Mouse (Mus musculus): ENCODE measurements at regions not wholly inside any gene's neighbourhood (a gene's known extent, or its start where the extent isn't known, plus 50 kb on each side); places are given as distances from the start of the nearest gene placed in this dataset.

DNA sequence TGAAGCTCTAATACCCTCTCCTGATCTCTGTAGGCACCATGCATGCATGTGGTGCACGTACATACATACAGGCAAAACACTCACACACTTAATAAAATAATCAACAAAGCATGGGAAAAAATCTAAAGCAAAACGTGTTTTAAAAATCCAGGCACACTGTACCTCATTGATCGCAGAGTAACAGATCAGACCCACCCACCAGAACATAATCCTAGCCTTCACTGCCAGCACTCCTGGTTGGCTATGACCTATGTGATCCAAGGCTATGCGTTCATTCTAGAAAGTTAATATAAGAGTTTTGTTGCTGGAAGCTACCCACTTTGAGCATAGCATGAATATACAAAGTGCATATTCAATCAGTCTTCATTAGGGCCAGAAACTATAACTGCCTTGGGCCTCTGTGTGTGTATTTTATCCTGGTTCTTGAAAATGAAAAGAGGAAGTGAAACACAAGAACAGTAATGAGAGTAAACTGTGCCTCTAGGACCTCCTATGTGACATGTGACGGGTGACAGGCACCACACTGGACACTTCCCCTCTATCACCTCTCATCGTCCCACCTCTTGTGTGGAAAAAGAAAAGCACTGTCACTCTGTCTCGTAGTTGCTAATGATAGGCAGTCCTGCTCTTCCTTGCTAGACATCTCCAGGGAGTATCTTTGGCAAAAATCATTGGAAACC lies 297.9 kb downstream of the Ipo11 start:
- H3K27ac ChIP-seq (ENCODE audit: insufficient read depth, low read depth, low read length, poor library complexity, severe bottlenecking): no peak overlapping the region
- H3K9me3 ChIP-seq (ENCODE audit: control insufficient read depth, insufficient read depth, low read depth, low read length): no peaks in the 10 kb centered on the region
- H3K36me3 ChIP-seq (ENCODE audit: control insufficient read depth, insufficient read depth, low read length, poor library complexity, severe bottlenecking): no peaks in the 10 kb centered on the region
- no peak overlapping the region for H3K9ac ChIP-seq (ENCODE audit: insufficient read depth, low read depth, low read length, poor library complexity, severe bottlenecking)
- DNase-seq (ENCODE audit: low read depth, low spot score): no peak
- in situ Hi-C loops (cut with MboI; ENCODE audit: low sequenced_read_pairs in 2 of 2, unreplicated experiment in 2 of 2): no loop called here
- H3K4me3 ChIP-seq (ENCODE audit: insufficient read depth in 1 of 2, low read depth in 1 of 2, low read length in 2 of 2, poor library complexity in 1 of 2, severe bottlenecking in 1 of 2): no peak overlapping the region
- TF ChIP-seq CHD2 (IDR thresholded peaks at IDR 0.05; ENCODE audit: low read depth, low read length) (no peak), ZC3H11A (IDR thresholded peaks at IDR 0.05; ENCODE audit: borderline replicate concordance, low read depth, low read length) (no peak), HCFC1 (IDR thresholded peaks at IDR 0.05; ENCODE audit: borderline replicate concordance, insufficient read depth, low read length) (no peak), ZNF384 (IDR thresholded peaks at IDR 0.05; ENCODE audit: low read depth, low read length) (no peak), MAFK (IDR thresholded peaks at IDR 0.05; ENCODE audit: insufficient read depth, low read depth, low read length) (no peak)
- H3K4me1 ChIP-seq (ENCODE audit: control insufficient read depth in 2 of 2, insufficient read depth in 2 of 2, low read length in 2 of 2, poor library complexity in 1 of 2): no peaks in the 10 kb centered on the region

DNA sequence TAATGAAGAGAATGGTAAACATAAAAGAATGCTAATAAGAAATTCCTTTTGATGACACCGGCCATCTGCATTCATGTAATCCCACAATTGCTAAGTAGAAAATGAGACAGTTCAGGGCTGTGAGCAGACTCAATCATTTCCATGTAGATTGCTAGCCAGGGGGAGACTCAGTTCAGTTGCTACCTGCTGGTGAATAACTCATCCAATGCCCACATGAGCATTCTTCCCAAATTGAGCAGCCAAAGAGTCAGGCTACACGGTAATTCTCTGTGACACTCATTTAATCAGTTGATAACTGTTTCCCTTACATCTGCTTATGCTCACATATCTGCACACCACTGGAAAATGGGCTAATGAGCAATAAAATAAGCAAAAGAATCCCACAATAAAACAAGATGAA lies 345.0 kb downstream of the Ipo11 start:
- no peak overlapping the region for H3K4me3 ChIP-seq (ENCODE audit: insufficient read depth in 1 of 2, low read depth in 1 of 2, low read length in 2 of 2, poor library complexity in 1 of 2, severe bottlenecking in 1 of 2)
- in situ Hi-C loops (cut with MboI; ENCODE audit: low sequenced_read_pairs in 2 of 2, unreplicated experiment in 2 of 2): no loop called here
- DNase-seq (ENCODE audit: low read depth, low spot score): no peak
- H3K9ac ChIP-seq (ENCODE audit: insufficient read depth, low read depth, low read length, poor library complexity, severe bottlenecking): no peak overlapping the region
- no peaks in the 10 kb centered on the region for H3K9me3 ChIP-seq (ENCODE audit: control insufficient read depth, insufficient read depth, low read depth, low read length)
- no peak for TF ChIP-seq HCFC1 (IDR thresholded peaks at IDR 0.05; ENCODE audit: borderline replicate concordance, insufficient read depth, low read length)
- no peak for TF ChIP-seq CHD2 (IDR thresholded peaks at IDR 0.05; ENCODE audit: low read depth, low read length)
- no peak for TF ChIP-seq ZNF384 (IDR thresholded peaks at IDR 0.05; ENCODE audit: low read depth, low read length)
- TF ChIP-seq MAFK (IDR thresholded peaks at IDR 0.05; ENCODE audit: insufficient read depth, low read depth, low read length): no peak
- no peak for TF ChIP-seq ZC3H11A (IDR thresholded peaks at IDR 0.05; ENCODE audit: borderline replicate concordance, low read depth, low read length)
- no peaks in the 10 kb centered on the region for H3K36me3 ChIP-seq (ENCODE audit: control insufficient read depth, insufficient read depth, low read length, poor library complexity, severe bottlenecking)
- H3K27ac ChIP-seq (ENCODE audit: insufficient read depth, low read depth, low read length, poor library complexity, severe bottlenecking): no peak overlapping the region
- no peaks in the 10 kb centered on the region for H3K4me1 ChIP-seq (ENCODE audit: control insufficient read depth in 2 of 2, insufficient read depth in 2 of 2, low read length in 2 of 2, poor library complexity in 1 of 2)

DNA sequence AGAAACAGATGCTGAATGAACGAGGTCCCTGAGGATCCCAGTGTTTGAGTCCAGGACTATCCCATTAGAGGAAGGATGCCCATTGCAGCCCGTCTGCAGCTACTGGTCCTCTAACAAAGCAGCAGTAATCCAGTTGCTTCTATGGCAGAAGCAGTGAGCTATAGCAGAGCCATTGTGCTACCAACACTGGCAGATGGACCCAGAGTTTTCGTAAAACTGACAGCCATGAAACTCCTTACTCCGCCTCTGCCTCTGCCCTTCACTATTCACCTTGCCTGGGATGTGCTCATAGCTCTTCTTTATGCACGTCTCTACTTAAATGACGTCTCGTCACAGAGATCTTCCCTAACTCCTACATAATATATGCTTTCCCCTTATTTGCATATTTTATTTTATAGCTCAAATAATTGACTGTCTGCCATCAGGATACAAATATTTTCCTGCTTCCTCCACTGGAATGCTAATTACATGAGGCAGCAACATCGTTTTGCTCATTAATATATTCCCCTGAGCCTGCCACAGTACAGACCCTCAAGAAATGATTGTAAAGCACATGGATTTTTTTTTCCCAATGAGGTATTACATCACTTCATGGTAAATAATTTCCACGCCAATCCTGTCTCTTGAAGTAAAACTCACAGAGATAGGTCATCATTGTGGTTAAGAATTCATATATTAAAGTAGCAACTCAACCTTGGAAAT lies 368.9 kb downstream of the Ipo11 start:
- DNase-seq (ENCODE audit: low read depth, low spot score): no peak
- no peaks in the 10 kb centered on the region for H3K9me3 ChIP-seq (ENCODE audit: control insufficient read depth, insufficient read depth, low read depth, low read length)
- no peak for TF ChIP-seq HCFC1 (IDR thresholded peaks at IDR 0.05; ENCODE audit: borderline replicate concordance, insufficient read depth, low read length)
- TF ChIP-seq ZC3H11A (IDR thresholded peaks at IDR 0.05; ENCODE audit: borderline replicate concordance, low read depth, low read length): no peak
- no peak for TF ChIP-seq MAFK (IDR thresholded peaks at IDR 0.05; ENCODE audit: insufficient read depth, low read depth, low read length)
- no peak for TF ChIP-seq ZNF384 (IDR thresholded peaks at IDR 0.05; ENCODE audit: low read depth, low read length)
- no peak for TF ChIP-seq CHD2 (IDR thresholded peaks at IDR 0.05; ENCODE audit: low read depth, low read length)
- H3K27ac ChIP-seq (ENCODE audit: insufficient read depth, low read depth, low read length, poor library complexity, severe bottlenecking): no peak overlapping the region
- H3K4me1 ChIP-seq (ENCODE audit: control insufficient read depth in 2 of 2, insufficient read depth in 2 of 2, low read length in 2 of 2, poor library complexity in 1 of 2): no peaks in the 10 kb centered on the region
- in situ Hi-C loops (cut with MboI; ENCODE audit: low sequenced_read_pairs in 2 of 2, unreplicated experiment in 2 of 2): no loop called here
- H3K9ac ChIP-seq (ENCODE audit: insufficient read depth, low read depth, low read length, poor library complexity, severe bottlenecking): no peak overlapping the region
- no peaks in the 10 kb centered on the region for H3K36me3 ChIP-seq (ENCODE audit: control insufficient read depth, insufficient read depth, low read length, poor library complexity, severe bottlenecking)
- no peak overlapping the region for H3K4me3 ChIP-seq (ENCODE audit: insufficient read depth in 1 of 2, low read depth in 1 of 2, low read length in 2 of 2, poor library complexity in 1 of 2, severe bottlenecking in 1 of 2)

DNA sequence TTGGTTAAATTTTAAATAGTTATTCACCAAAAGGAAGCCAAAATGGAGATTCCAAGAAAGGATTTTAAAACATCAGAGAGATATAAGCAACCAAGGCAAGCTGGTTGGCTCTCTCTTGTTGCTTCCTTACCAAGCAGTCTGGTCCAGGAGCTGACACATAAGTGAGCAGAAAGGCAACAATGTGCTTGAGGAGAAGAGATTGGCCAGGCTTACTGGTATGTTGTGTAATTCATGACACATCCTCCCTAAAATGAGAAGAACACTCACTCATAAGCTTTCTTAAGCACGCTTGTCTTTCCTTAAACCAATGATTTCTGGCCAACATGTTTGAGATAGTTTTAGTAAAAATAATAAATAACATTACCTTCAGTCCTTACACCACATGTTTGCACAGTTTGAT lies 374.2 kb downstream of the Ipo11 start:
- no peak overlapping the region for H3K9ac ChIP-seq (ENCODE audit: insufficient read depth, low read depth, low read length, poor library complexity, severe bottlenecking)

More for the DNA sequence above, 374.2 kb downstream of the Ipo11 start:
- no peaks in the 10 kb centered on the region for H3K9me3 ChIP-seq (ENCODE audit: control insufficient read depth, insufficient read depth, low read depth, low read length)
- H3K36me3 ChIP-seq (ENCODE audit: control insufficient read depth, insufficient read depth, low read length, poor library complexity, severe bottlenecking): no peaks in the 10 kb centered on the region
- in situ Hi-C loops (cut with MboI; ENCODE audit: low sequenced_read_pairs in 2 of 2, unreplicated experiment in 2 of 2): no loop called here
- no peak overlapping the region for H3K27ac ChIP-seq (ENCODE audit: insufficient read depth, low read depth, low read length, poor library complexity, severe bottlenecking)
- H3K4me1 ChIP-seq (ENCODE audit: control insufficient read depth in 2 of 2, insufficient read depth in 2 of 2, low read length in 2 of 2, poor library complexity in 1 of 2): no peaks in the 10 kb centered on the region
- H3K4me3 ChIP-seq (ENCODE audit: insufficient read depth in 1 of 2, low read depth in 1 of 2, low read length in 2 of 2, poor library complexity in 1 of 2, severe bottlenecking in 1 of 2): no peak overlapping the region
- no peak for TF ChIP-seq ZNF384 (IDR thresholded peaks at IDR 0.05; ENCODE audit: low read depth, low read length)
- no peak for TF ChIP-seq MAFK (IDR thresholded peaks at IDR 0.05; ENCODE audit: insufficient read depth, low read depth, low read length)
- TF ChIP-seq ZC3H11A (IDR thresholded peaks at IDR 0.05; ENCODE audit: borderline replicate concordance, low read depth, low read length): no peak
- no peak for TF ChIP-seq CHD2 (IDR thresholded peaks at IDR 0.05; ENCODE audit: low read depth, low read length)
- TF ChIP-seq HCFC1 (IDR thresholded peaks at IDR 0.05; ENCODE audit: borderline replicate concordance, insufficient read depth, low read length): no peak
- DNase-seq (ENCODE audit: low read depth, low spot score): no peak

All from ES-E14 (cell line).